Mouse (Mus musculus): ENCODE measurements at regions not wholly inside any gene's neighbourhood (a gene's known extent, or its start where the extent isn't known, plus 50 kb on each side); places are given as distances from the start of the nearest gene placed in this dataset.
A peak's percentile ranks its signal among the peaks of the same experiment; 100 is the strongest.

DNA sequence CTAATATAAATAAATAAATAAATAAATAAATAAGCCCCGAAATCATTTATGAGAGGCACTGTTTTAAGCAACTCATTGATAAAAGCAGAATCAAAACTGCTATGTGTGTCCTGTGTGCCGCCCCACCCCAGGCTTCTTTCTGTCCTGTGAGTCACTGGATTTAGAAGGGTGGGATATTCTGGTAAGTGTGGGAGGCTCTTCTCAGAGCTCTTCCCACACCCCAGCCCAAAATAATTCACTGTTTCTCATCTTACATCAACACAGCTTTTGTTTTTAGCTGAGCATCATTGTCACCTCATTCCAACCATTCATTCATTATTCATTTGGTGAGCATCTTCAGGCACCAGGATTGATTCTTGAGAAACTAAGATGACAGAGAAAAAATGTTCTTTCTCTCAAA lies 118.4 kb downstream of the Barx2 start:
- intact Hi-C loops (cut with DNase I) = no loop called here
- no peak for DNase-seq

DNA sequence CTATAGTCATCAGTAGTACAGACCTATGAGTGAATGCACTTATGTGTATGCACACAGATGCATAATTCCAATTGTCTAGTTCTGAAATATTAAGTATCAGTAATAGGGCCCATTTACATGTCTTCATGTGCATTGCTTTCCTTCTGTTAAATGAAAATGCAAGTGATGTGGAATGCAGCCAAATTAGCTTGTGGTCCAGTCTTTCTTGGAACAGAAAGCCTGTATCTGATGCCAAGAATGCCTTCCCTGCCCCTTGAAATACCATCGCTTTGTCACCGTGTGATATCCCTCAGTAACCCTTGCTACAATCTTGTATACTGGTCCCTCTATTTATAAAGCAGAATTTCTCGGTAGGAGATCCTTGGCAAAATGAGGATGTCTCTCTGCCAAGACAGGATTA lies 137.3 kb downstream of the Barx2 start:
- intact Hi-C loops (cut with DNase I) = no loop called here
- peak; percentile 17 to 22 for DNase-seq

DNA sequence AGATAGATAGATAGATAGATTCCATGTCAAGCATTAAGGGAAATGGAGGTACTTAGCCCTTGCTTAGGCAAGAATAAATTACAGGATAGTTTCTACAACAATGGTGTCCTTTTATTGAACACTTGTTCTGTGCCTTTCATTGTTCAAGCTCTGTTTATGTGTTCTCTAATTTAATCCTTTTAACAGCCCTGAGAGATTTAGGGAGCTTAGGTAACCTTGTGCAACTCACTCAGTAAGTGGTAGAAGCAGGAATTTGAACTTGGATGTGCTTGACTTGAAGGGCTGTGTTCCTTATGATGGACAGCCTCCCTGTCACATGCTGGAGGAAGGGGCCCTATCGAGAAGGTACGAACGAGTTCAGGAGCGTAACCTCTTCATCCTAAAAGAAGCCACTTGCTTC lies 147.9 kb downstream of the Barx2 start:
- no peak for DNase-seq
- intact Hi-C loops (cut with DNase I) = no loop called here

DNA sequence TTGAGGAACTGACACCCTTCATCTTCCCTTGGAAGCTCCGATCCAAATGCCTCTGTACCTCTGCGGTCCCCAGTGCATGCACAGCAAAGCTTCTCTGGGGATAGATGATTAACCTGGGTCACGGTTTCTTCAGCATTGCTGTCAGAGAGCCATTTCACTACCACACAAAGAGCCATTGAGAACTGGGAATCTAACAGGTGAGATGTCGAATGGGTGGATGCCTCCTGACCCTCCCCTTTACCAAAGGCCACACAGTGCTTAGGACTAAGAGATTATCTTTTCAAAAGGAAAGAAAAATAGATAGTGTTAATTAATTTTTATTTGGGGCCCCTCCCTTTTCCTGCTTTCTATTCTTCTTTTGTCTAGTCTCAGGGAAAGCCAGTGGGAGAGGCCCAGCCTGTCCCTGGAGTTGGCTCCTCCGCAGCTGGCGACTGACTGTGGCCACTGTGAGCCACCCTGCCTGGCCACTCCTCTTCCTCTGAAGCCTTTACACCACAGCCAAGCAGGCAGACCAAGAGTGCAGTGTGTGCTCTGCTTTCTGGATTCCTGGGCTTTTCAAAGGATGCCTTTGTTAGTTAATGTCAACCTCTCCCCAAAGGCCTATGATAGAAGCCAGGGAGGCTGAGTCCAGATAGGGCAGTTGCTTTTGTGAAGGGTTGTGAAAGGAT lies 155.2 kb downstream of the Barx2 start:
- intact Hi-C loops (cut with DNase I) = no loop called here
- no peak for DNase-seq

DNA sequence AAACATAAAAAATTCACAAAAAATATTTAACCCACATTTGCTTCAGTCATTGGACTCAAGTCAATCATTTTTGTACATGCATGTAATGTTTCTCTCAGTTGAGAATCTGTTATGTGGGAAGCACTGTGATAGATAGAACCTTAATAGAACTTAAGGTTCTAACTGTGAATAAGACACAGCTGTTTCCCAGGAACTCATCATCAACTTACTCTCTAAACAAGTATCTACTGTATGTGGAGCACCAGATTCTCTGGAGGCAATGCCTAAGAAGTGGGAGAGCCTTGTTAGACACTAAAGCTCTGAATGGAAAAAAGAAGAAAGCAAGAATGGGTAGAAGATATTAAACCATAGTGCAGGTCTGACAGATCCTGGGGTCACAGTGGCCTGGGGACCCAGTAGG lies 182.8 kb downstream of the Barx2 start:
- intact Hi-C loops (cut with DNase I) = no loop called here
- no peak for DNase-seq

DNA sequence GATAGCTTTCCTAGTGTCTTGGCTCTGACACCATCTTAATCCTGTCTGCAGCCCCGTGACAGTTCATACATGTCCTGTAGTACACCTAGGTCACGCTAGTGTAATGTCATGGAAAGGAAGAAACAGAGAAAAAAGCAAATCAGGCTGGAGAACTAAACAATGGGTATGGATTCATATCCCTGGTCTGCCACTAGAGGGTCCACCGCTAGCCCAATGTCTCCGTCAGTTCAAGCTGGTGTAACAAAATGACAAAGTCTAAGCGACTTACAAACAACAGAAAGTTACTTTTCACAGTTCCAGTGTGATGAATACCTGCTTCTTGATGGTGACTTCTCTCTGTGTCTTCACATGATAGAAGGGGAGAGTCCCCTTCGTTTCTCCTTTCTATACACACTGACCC lies 194.0 kb downstream of the Barx2 start:
- DNase-seq = no peak
- intact Hi-C loops (cut with DNase I) = no loop called here

DNA sequence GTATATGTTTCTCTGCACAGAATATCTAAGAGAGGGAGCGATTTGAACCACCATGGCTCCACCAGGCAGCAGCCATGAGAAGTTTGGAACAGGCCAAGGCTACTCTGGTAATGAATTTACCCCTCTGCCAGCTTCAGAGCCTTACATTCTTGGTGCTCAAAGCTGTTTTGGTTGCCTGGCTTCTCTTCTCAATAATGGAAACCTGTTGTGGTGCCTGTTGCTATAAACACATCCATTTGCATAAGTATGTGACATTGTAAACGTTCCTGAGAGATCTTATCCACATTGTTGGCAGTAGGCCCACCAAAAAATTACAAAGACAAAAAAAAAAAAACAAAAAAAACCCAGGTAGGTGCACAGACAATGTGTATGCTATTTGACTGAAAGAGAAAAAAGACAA lies 203.2 kb downstream of the Barx2 start:
- DNase-seq = peak; percentile 9 to 36
- intact Hi-C loops (cut with DNase I) = no loop called here

DNA sequence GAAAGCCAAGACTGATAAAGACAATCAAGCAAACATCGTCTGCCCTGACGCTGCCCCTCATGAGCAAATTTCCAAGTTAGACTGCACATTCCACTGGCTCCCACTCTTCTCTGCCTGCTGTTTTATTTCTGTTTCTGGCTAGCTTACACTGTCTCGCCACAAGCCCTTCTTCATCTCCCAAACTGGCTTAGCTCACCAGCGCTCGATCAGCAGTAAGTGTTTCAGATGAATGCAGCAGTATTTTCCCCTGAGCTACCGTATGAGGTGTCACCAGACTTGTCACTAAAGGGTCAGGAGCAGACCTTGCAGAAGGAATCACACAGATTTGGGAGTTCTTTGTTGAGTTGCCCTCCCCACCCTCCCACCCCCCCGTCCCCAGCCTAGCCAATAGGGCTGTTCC lies 206.6 kb downstream of the Barx2 start:
- DNase-seq = no peak
- intact Hi-C loops (cut with DNase I) = no loop called here

DNA sequence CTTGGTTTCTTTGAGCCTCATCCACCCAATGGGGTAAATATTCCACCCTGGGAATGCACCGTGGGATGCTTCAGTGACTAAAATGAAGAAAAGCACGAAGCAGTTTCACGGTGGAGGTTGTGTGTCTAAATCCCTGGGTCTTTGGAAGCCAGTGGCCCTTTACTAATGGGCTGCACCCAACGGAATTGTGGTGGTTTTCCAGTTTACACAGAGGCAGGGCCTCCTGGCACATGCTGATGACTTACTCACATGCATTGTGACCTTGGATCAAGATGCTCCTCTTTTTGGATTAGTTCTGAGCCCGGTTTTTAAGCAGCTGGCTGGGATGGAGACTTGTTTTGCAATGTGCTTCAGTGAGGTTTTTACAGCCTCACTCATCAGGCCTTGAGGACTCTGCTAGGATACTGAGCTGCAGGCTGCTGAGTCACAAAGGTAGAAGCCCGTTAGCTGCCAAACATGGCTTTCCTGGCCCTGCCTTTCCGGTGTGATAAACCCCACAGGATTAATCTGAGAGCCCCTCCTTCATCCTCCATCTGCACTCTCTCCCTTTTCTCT lies 222.3 kb downstream of the Barx2 start:
- intact Hi-C loops (cut with DNase I) = no loop called here
- DNase-seq = no peak

DNA sequence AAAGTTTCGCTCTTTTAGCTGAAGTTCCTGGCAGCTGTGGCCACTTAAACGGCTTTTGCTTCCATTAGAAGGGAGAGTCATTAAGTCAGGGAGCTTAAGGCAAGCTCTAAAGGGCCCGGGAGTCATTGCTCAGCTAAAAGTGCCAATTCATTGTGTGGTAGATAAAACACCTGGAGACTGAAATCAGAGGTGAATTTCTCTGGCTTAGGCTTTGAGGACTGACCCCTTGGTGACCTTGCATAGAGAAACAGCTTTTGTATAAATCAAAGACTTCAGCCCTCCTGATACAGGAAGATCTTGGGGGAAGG lies 224.1 kb upstream of the Tmem45b start:
- no peak for DNase-seq
- intact Hi-C loops (cut with DNase I) = no loop called here

DNA sequence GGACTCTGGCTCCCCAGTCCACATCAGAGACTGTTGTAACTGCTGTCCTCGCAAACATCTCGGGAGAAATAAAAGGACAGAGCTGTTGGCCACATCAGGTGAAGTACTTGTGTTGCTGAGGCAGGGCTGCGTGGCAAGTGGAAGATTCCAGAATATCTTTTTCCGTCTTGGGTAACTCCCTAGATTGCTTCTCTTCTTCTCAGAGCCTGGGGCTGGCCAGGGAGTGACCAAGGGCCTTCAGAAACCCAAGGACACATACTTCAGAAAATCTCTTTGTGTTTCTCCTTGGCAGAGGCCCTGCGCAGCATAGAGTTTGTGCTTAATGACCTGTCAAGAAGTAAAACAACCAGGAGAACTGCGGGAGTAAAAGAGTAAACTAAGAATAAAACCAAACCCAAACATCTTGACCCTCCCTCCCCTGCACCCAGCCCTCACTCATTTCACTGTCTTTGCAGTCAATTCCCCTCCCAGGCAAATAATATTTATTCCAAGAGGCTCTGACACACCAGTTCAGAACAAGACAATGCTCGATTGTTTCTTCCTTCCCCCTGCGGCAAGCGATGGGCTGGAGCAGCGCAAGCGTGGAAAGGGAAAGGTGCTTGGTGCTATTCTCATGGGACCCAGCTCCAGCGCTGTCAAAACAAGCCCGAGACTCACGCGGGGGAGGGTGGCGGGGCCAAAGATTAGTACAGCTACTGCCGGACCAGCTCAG lies 223.6 kb upstream of the Tmem45b start:
- intact Hi-C loops (cut with DNase I) = no loop called here
- peak; percentile 51 to 52 for DNase-seq

DNA sequence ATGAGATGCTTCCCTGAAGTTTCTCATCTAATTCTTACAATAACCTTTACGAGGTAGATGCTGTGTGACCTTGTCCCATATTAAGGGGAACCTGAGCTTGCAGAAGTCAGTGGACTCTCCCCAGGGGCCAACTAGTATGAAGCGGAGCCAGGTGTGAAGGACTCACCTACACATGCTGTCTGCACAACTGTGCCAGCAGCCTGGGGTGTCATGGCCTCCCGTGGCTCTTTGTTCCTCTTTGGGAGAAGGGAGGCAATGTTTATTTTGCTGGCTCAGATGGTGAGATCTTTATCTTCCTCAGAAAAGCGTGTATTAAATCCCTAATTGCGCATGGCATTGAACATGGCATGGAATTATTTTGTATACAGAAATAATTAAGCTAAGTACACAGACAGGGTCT lies 222.2 kb upstream of the Tmem45b start:
- intact Hi-C loops (cut with DNase I) = no loop called here
- no peak for DNase-seq

DNA sequence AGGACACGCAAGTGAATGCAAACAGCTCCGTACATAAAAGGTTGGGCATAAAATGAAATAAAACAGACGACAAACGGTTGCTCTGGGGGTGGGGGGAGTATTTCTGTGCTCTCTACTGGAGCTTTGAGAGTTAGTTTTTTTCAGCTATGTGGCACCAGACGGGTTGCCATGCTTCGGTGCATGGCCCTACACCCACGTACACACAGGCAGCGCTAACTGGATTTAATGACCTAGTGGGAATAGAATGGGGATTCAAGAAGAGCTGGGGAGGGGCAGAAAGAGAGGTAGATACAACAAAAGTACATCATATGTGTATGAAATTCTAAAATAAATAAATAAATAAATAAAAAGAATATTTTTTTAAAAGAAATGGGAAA lies 220.5 kb upstream of the Tmem45b start:
- no peak for DNase-seq
- intact Hi-C loops (cut with DNase I) = no loop called here

DNA sequence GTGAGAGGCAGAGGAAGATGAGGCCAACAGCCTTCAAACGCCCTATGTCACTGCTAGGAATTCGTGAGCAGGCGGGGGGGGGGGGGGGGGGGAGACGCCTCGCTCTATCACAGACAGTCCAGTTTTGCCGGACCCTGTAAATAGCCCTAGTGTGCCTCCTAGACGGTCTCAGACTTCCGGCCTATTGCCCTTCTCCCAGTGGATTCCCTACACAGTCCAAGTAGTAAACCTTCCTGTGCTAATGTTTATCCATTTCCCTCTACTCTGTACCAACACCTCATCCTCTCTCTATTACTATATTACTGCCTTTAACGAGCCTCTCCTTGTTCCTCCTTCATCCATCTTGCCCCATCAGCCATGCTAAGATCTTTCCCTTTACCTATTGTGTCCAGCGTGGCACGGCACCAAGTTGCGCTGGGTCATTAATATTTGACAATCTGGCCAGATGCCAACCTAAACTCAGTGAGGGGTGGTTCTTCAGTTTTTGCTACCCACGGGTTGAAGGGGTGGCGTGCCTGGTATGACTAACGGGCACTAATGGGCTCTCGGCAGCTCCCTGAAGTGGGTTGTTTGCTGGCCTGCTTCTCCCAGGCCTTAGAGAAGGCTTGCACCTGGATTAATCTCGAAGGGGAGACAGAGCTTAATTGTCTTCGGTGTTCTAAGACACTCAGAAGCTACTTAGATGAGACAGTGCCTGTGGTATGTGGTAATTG lies 220.0 kb upstream of the Tmem45b start:
- no peak for DNase-seq
- intact Hi-C loops (cut with DNase I) = no loop called here

DNA sequence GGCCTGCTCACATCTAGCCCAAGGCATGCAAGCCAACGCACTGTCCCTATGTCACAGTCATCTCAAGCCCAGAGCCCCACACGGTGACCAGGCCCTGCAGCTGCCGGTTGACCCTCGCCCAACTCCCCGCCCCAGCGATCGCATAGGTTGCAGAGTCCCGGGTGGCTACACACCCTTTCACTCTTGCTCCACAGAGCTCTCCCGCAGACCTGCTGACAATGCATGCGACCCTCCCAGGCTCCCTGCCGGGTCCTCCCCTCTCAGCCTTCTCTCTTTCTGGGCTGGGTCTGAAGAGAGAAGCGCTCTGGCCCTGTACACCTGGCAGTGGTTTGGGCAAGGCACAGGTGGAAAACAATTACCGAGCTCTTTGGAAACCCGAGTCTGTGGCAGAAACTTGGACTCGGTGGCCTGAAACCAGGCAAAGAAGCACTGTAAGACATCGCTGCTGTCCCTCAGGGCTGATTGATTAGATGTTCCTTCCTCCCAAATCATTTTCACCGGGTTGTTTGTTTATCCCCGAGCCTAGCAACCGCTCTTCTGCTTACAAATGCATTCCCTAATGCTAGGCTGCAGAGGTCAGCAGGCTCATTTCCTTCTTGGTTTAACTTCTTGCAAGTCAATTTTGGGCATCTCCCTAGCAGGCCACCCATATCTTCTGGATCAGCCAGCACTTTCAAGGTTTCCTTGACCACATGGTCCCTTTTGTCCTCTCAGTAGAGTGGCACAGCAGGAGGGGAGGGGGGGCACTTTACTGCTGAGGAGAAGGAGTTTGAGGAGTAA lies 219.2 kb upstream of the Tmem45b start:
- no peak for DNase-seq
- intact Hi-C loops (cut with DNase I) = no loop called here

DNA sequence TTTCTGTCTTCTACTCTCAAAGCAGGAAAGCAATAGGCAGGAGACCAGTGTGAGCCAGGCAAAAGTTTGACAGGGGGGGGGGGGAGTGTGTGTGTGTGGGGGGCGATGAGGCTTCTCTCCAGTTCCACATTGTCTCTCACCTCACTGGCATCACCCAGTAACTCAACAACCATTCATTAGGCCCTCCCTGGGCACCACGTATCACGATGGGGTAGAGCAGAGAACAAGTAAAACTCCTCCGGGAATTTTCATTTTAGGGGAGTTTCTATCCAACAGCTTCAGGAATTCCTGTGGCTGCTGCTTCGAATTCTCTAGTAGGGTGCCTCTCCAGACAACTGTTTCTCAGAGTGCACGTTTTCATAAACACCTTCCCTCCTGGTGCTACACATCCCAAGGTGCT lies 218.6 kb upstream of the Tmem45b start:
- intact Hi-C loops (cut with DNase I) = no loop called here
- no peak for DNase-seq

DNA sequence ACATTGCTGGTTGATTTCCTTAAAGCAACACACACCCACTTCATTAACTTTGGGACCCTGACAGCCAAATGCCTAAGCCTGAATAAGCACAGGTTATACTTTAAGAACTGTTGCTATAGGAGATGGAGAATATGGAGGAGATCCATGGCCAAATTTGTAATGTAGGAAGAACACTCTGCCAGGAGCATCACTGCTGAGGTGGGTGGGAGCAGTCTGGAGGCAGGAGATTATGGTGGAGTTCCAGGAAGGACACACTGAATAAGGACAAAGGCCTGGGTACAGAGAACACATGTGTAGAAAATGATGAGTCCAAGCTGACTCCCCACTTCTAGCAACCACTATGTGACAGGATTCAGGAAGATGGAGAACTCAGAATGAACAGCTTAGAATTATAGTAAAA lies 212.9 kb upstream of the Tmem45b start:
- intact Hi-C loops (cut with DNase I) = no loop called here
- DNase-seq = no peak

DNA sequence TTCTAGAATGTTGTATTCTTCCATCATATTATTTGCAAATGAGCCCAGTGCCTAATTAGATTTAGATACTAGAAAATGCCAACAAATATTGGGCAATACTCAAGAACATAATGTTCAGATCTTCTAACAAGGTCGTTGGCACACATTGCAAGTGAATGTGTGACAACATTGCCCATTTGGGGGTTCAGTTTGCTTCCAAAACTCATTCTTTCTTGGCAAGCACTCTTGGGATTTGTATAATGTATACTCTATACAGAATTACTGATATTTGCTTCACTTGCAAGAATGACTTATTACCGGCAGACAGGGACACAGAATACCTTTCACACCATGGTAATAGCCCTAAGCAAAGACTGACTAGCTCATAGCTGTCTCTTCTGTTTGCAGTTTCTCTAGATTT lies 194.8 kb upstream of the Tmem45b start:
- intact Hi-C loops (cut with DNase I) = no loop called here
- no peak for DNase-seq

DNA sequence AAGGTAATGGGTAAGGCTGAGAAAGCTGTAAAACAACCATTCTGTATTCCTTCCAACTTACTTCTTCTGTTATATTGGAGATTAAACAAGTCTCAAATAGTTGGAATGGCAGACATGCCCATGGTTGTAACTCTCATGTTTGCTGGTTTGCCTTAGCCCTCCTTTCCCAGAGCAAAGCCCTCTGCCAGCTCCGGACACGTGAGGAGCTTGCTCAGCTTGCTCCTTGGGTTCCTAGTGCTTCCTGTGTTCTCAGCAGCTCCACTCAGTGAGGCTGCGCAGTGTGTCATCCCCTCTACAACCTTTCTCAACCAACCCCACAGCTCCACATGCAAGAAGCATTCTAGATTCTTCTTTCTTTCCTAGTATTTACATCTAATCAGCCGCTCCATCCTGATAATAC lies 193.3 kb upstream of the Tmem45b start:
- no peak for DNase-seq
- intact Hi-C loops (cut with DNase I) = no loop called here

DNA sequence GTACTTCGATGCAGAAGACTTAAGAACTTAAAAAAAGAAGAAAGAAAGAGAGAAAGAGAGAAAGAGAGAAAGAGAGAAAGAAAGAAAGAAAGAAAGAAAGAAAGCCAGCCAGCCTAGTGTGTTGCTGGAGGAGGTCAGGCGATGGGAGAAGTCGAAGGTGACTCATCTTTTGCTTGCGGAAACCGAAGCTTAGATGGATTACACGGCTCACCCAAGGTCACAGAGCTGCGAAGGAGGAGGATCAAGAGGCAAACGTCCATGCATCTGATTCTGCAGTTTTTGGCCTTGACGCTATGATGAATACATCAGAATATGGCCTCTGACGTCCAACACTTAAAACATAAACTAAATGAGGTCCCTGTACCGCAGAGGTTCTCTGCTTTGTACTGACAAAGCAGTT lies 192.4 kb upstream of the Tmem45b start:
- no peak for DNase-seq
- intact Hi-C loops (cut with DNase I) = no loop called here

DNA sequence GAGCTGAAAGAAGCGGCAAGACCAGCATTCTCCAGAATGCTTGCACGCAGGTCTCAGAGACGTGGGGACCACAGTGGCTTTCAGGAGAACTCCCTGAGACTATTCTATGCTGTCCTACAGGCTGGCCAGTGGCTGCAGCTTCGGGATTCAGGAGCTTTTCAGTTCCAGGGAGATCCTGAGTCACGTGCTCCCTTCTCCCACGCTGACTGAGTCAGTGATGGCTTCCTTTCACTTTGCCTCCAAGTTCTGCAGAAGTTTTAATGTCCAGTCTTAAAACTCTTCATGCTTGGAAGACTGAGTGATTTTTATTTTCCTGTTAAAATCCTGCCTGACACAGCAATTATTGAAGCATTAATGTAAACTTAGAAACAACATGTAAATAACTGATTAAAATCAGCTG lies 190.5 kb upstream of the Tmem45b start:
- intact Hi-C loops (cut with DNase I) = no loop called here
- DNase-seq = no peak

All from heart, postnatal 10 days (tissue).